Mouse (Mus musculus): Measurements from ENCODE around the gene Klhl42. TPM values are rescaled to one million over a fixed set of nuclear protein-coding genes. Genes with fewer than 3 reads are reported as not detected.

The Klhl42 gene
- total RNA-seq, 2 experiments from 2014 or later, result 17.3 to 19.8 TPM

GRCm38 (mm10) chr6:147140600-147141154 lies 49.5 kb downstream of the Klhl42 start:
- no peak for TF ChIP-seq CTCF (conservative IDR thresholded peaks at IDR 0.05)

GRCm38 (mm10) chr6:147144664-147145063 lies 53.5 kb downstream of the Klhl42 start:
- DNase-seq (ENCODE audit: low spot score in 2 of 2), result no peak
- Histone ChIP-seq H3K27ac (no peak overlapping the region), H3K4me3 (no peak overlapping the region)
- TF ChIP-seq CTCF (conservative IDR thresholded peaks at IDR 0.05), result no peak

More at GRCm38 (mm10) chr6:147140600-147141154, 49.5 kb downstream of the Klhl42 start:
- Histone ChIP-seq H3K27ac (no peak overlapping the region), H3K4me3 (no peak overlapping the region)
- DNase-seq (ENCODE audit: low spot score in 2 of 2), result no peak

GRCm38 (mm10) chr6:147145277-147145676 lies 54.1 kb downstream of the Klhl42 start:
- H3K4me3 ChIP-seq, result no peak overlapping the region
- peak; percentile 22 to 24 for DNase-seq (ENCODE audit: low spot score in 2 of 2)
- TF ChIP-seq CTCF (conservative IDR thresholded peaks at IDR 0.05), result peak; percentile 17; the same call in 1 of the 2 replicates
- no peak overlapping the region for H3K27ac ChIP-seq

GRCm38 (mm10) chr6:147145753-147146152 lies 54.6 kb downstream of the Klhl42 start:
- no peak for TF ChIP-seq CTCF (conservative IDR thresholded peaks at IDR 0.05)
- no peak overlapping the region for H3K27ac ChIP-seq
- no peak for DNase-seq (ENCODE audit: low spot score in 2 of 2)
- H3K4me3 ChIP-seq, result no peak overlapping the region

GRCm38 (mm10) chr6:147151069-147151468 lies 59.9 kb downstream of the Klhl42 start:
- Histone ChIP-seq H3K27ac (no peak overlapping the region), H3K4me3 (no peak overlapping the region)
- no peak for DNase-seq (ENCODE audit: low spot score in 2 of 2)
- TF ChIP-seq CTCF (conservative IDR thresholded peaks at IDR 0.05), result no peak

- DNase-seq (ENCODE audit: low spot score in 2 of 2), result no peak
- Histone ChIP-seq H3K4me3 (no peak overlapping the region), H3K27ac (no peak overlapping the region)
- TF ChIP-seq CTCF (conservative IDR thresholded peaks at IDR 0.05), result no peak
Measured at GRCm38 (mm10) chr6:147151839-147152238, 60.7 kb downstream of the Klhl42 start.

- H3K27ac ChIP-seq, result no peak overlapping the region
- no peak for TF ChIP-seq CTCF (conservative IDR thresholded peaks at IDR 0.05)
- DNase-seq (ENCODE audit: low spot score in 2 of 2), result no peak
- H3K4me3 ChIP-seq, result no peak overlapping the region
Measured at GRCm38 (mm10) chr6:147155085-147155484, 63.9 kb downstream of the Klhl42 start.

GRCm38 (mm10) chr6:147161818-147162584 lies 70.8 kb downstream of the Klhl42 start:
- no peak for DNase-seq (ENCODE audit: low spot score in 2 of 2)
- TF ChIP-seq CTCF (conservative IDR thresholded peaks at IDR 0.05), result no peak
- Histone ChIP-seq H3K27ac (no peak overlapping the region), H3K4me3 (no peak overlapping the region)

Other genes with a start within 250 kb of the Klhl42 start
- not detected for gene Smco2, start 241.3 kb upstream of the Klhl42 start, total RNA-seq (2021)
- gene Ppfibp1, start 202.9 kb upstream of the Klhl42 start, total RNA-seq (2021), result 10 to 100 TPM; 35.3 to 40.6 TPM
- gene 1700034J05Rik, start 137.0 kb upstream of the Klhl42 start, total RNA-seq (2021), result not detected
- 1 to 10 TPM; 1.1 to 2.1 TPM for gene Rep15, start 58.8 kb upstream of the Klhl42 start, total RNA-seq (2021)
- 10 to 100 TPM; 41.7 to 54.8 TPM for gene Mrps35, start 48.6 kb upstream of the Klhl42 start, total RNA-seq (2021)
- gene Mansc4, start 4.3 kb upstream of the Klhl42 start, total RNA-seq (2021), result under 1 TPM in 1 of 2 experiments, not detected in 1; 0.77 TPM
- gene Pthlh, start 172.8 kb downstream of the Klhl42 start, total RNA-seq (2021), result 1 to 10 TPM; 1.4 to 2.0 TPM